Mouse (Mus musculus): ENCODE measurements at regions not wholly inside any gene's neighbourhood (a gene's known extent, or its start where the extent isn't known, plus 50 kb on each side); places are given as distances from the start of the nearest gene placed in this dataset.

- DNase-seq (ENCODE audit: low spot score) = no peak
Observed at GRCm38 (mm10) chr7:68858471-68859210, 109.6 kb upstream of the Arrdc4 start.

- no peak for DNase-seq (ENCODE audit: low spot score)
Observed at GRCm38 (mm10) chr7:68851981-68852575, 103.0 kb upstream of the Arrdc4 start.

- DNase-seq (ENCODE audit: low spot score) = no peak
Observed at GRCm38 (mm10) chr7:68844606-68845005, 95.6 kb upstream of the Arrdc4 start.

DNA sequence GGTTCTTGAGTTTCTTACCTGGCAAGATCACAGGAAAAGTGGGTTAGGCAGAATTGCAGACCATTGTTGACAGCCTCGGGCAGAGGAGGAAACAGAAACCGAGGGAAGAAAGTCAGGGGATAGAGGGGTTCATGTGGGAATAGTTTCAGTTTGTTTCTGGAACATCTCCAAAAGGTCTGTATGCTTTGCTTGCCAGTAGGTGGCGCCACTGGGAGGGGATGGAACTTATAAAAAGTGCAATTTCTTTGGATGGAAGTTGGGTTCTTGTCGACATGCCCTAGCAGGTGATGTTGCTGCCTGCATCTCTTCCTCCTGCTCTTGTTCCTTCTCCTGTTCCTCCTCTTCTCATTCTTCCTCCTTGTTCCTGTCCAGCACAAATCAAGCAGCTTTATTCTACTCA is 94.3 kb upstream of the Arrdc4 start:
- DNase-seq (ENCODE audit: low spot score) = no peak

- no peak for DNase-seq (ENCODE audit: low spot score)
Observed at GRCm38 (mm10) chr7:68833977-68834791, 85.1 kb upstream of the Arrdc4 start.

GRCm38 (mm10) chr7:68833517-68833916 is 84.5 kb upstream of the Arrdc4 start:
- DNase-seq (ENCODE audit: low spot score) = no peak

GRCm38 (mm10) chr7:68829861-68830260 is 80.8 kb upstream of the Arrdc4 start:
- peak; percentile 7 for DNase-seq (ENCODE audit: low spot score)

DNA sequence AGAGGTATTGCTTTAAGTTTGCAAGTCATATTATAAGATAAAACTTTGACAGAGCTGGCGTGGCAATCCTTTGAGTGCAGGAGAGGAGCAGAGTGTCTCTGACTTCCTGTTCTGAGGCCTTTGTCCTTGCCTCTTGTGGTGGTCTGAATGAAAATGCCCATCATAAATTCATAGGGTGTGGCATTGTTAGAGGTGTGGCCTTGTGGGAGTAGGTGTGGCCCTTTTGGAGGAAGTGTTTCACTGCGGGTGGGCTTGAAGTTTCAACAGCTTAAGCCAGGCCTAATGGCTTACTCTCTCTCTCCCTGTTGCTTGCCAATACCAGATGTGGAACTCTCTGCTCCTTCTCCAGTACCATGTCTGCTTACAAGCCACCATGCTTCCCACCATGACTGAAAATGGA is 75.4 kb upstream of the Arrdc4 start:
- no peak for DNase-seq (ENCODE audit: low spot score)

- no peak for DNase-seq (ENCODE audit: low spot score)
Observed at GRCm38 (mm10) chr7:68823646-68824045, 74.6 kb upstream of the Arrdc4 start.

DNA sequence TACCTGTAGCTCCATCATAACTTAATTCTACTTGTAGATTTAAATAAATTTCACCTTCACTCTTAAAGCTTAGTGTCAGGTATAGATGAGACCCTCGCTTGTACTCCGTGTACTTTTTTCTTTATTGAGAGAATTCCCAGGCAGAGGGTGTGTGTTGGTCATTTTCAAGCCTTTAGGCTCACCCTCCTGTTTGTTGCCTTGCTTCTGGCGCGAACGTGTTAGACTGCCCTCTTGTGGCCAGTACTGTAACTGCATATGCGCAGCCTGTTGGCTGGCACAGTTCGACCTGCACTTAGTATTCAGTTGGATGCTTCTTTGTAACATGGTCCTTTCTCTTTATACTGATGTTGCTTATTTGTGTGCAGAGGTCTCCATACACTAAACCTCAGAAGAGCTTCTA is 74.1 kb upstream of the Arrdc4 start:
- DNase-seq (ENCODE audit: low spot score) = peak; percentile 21

- no peak for DNase-seq (ENCODE audit: low spot score)
Observed at GRCm38 (mm10) chr7:68814823-68815666, 66.0 kb upstream of the Arrdc4 start.

DNA sequence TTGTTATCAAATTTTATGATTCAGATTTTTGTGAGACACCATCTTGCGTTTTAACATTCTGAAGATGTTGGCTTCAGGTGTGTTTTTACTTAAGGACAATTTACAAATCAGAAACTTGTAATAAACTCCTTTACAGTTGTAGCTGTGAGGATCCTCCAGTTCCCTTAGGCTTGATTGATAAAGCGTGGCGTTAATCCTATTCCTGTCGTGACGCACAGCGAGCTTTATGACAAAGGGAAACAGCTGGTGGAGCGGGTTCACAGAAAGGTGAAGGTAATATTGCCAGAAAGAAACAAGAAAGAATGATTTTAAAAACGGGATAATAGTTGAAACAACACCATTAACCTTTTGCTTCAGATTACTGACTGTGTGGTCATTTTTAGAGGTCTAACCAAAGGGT is 60.7 kb upstream of the Arrdc4 start:
- DNase-seq (ENCODE audit: low spot score) = no peak

Data from spleen, adult 12 weeks (tissue).